In genomic region chr9:83395456-83395855, GRCm38 (mm10) we compare ENCODE assay signal across 22 mouse cellular contexts.
"Had no signal": no experiment of that assay in that cellular context is flagged by ENCODE, and none has a peak within 500 bp of the region (broad histone marks: within the 10 kb centered on the region; RNA-seq: fewer than 3 reads in every experiment).

No protein-coding gene starts in this region.

- DNase-seq: forebrain, postnatal 0 days; gastrocnemius, postnatal 14 days; heart, adult 11 months; heart, adult 2 months; heart, postnatal 14 days; heart, postnatal 36 days; kidney, postnatal 14 days; layer of hippocampus, adult 9-11 months; layer of hippocampus, postnatal 36 days; left cerebral cortex, postnatal 4 days had no signal

- H3K9ac ChIP-seq: forebrain, postnatal 0 days; heart, embryonic 13.5 days; heart, embryonic 15.5 days; hindbrain, embryonic 13.5 days; hindbrain, embryonic 15.5 days; limb, embryonic 13.5 days; limb, embryonic 15.5 days; liver, embryonic 12.5 days; liver, embryonic 14.5 days had no signal

- H3K27ac ChIP-seq: heart, adult 2 months; heart, embryonic 13.5 days; heart, embryonic 15.5 days; hindbrain, embryonic 13.5 days; hindbrain, embryonic 15.5 days; hindbrain, postnatal 0 days; kidney, postnatal 0 days; limb, embryonic 13.5 days; limb, embryonic 15.5 days; liver, embryonic 12.5 days; liver, embryonic 14.5 days had no signal

- H3K4me1 ChIP-seq: heart, embryonic 13.5 days; heart, embryonic 15.5 days; hindbrain, embryonic 13.5 days; hindbrain, embryonic 15.5 days; limb, embryonic 13.5 days; limb, embryonic 15.5 days; liver, embryonic 12.5 days had no signal

- H3K9me3 ChIP-seq: heart, embryonic 13.5 days; heart, embryonic 15.5 days; hindbrain, embryonic 13.5 days; hindbrain, embryonic 15.5 days; limb, embryonic 13.5 days; limb, embryonic 15.5 days; liver, embryonic 12.5 days had no signal

- ATAC-seq: forebrain, postnatal 0 days; hindbrain, postnatal 0 days; intestine, embryonic 16.5 days; liver, embryonic 12.5 days had no signal

- H3K36me3 ChIP-seq: liver, embryonic 12.5 days had no signal

- H3K4me3 ChIP-seq: heart, adult 2 months; heart, embryonic 13.5 days; heart, embryonic 15.5 days; hindbrain, embryonic 13.5 days; hindbrain, embryonic 15.5 days; limb, embryonic 13.5 days; limb, embryonic 15.5 days; liver, embryonic 12.5 days had no signal

- H3K4me2 ChIP-seq: heart, embryonic 11.5 days; heart, embryonic 13.5 days; heart, embryonic 15.5 days; hindbrain, embryonic 13.5 days; hindbrain, embryonic 15.5 days; limb, embryonic 13.5 days; limb, embryonic 15.5 days; liver, embryonic 12.5 days had no signal

- H3K27me3 ChIP-seq: heart, embryonic 13.5 days; heart, embryonic 15.5 days; hindbrain, embryonic 13.5 days; hindbrain, embryonic 15.5 days; limb, embryonic 13.5 days; limb, embryonic 15.5 days; liver, embryonic 12.5 days had no signal
